Mouse (Mus musculus) spleen, adult 2 months (tissue): ENCODE results near the gene Gas7. TPM values are rescaled to one million over a fixed set of nuclear protein-coding genes. Genes with fewer than 3 reads are reported as not detected.

ENCODE experiments used
- DNase-seq, 2 experiments: peaks; one replicate each; pipeline versions ENCODE4 v3.0.0 to v3.0.0-alpha.2; 2012 to 2021; ENCODE audit warnings: low spot score in 2 of 2, low read depth in 1 of 2
- H3K27ac ChIP-seq: fragments of 200-500 bp; 2 replicates; pipeline ENCODE4 v1.5.1; 2012; ENCODE audit warnings: low read length, inconsistent platforms; ENCODE audit not compliant: insufficient read depth
- H3K27me3 ChIP-seq: fragments of 200-500 bp; 2 replicates; pipeline ENCODE4 v1.6.1; 2012; ENCODE audit warnings: mild to moderate bottlenecking, moderate library complexity, low read length, inconsistent platforms; ENCODE audit not compliant: control insufficient read depth, insufficient read depth
- H3K36me3 ChIP-seq: fragments of 200-500 bp; 2 replicates; pipeline ENCODE4 v1.6.1; 2012; ENCODE audit warnings: mild to moderate bottlenecking, low read length, inconsistent platforms; ENCODE audit not compliant: control insufficient read depth, insufficient read depth
- H3K4me1 ChIP-seq: fragments of 200-500 bp; 2 replicates; pipeline ENCODE4 v1.6.1; 2011; ENCODE audit warnings: inconsistent platforms; ENCODE audit not compliant: control insufficient read depth, insufficient read depth, insufficient read length
- H3K4me3 ChIP-seq: fragments of 200-500 bp; 2 replicates; pipeline ENCODE4 v1.5.1; 2011; ENCODE audit warnings: mild to moderate bottlenecking, inconsistent platforms; ENCODE audit not compliant: insufficient read depth, insufficient read length; ENCODE audit errors: extremely low read depth
- CTCF ChIP-seq: fragments of 200-500 bp; IDR thresholded peaks from 2 replicates; pipeline ENCODE4 v1.5.1; 2011; ENCODE audit warnings: mild to moderate bottlenecking, inconsistent platforms; ENCODE audit not compliant: insufficient read depth, insufficient read length, insufficient replicate concordance; ENCODE audit errors: extremely low read depth
- POLR2A ChIP-seq: fragments of 200-500 bp; IDR thresholded peaks from 2 replicates; pipeline ENCODE4 v1.6.1; 2011; ENCODE audit warnings: low read depth, low read length, inconsistent platforms
- WGBS: fragments of 180-500 bp; shearing (Covaris S2); methylation state at CpG from one replicate; pipeline ENCODE4 v1.1.7; 2018; 5-methylcytosine and 5-hydroxymethylcytosine counted together
- polyA plus RNA-seq: library from polyadenylated mRNA; depleted of rRNA; stranded (reverse); fragments of >200 nt; gene quantifications from 2 replicates; pipeline ENCODE4 v1.2.3, GENCODE M21; 2012

Gene Gas7
- polyA plus RNA-seq, 1 experiment, result 4.3 TPM

GRCm38 (mm10) chr11:67722399-67723156 lies 267.3 kb downstream of the Gas7 start:
- TF ChIP-seq POLR2A (no peak), CTCF (no peak)
- Histone ChIP-seq H3K4me3 (no peak overlapping the region), H3K36me3 (no peaks in the 10 kb centered on the region), H3K27ac (no peak overlapping the region), H3K27me3 (no peaks in the 10 kb centered on the region), H3K4me1 (no peaks in the 10 kb centered on the region)
- WGBS, result 64% methylated on average over 7 of the region's 7 CpGs
- no peak for DNase-seq

- 63% methylated on average over 8 of the region's 8 CpGs for WGBS
- DNase-seq, result no peak
- H3K27me3 ChIP-seq, result no peaks in the 10 kb centered on the region
- no peak overlapping the region for H3K4me3 ChIP-seq
- no peaks in the 10 kb centered on the region for H3K36me3 ChIP-seq
- TF ChIP-seq CTCF (no peak), POLR2A (no peak)
- no peaks in the 10 kb centered on the region for H3K4me1 ChIP-seq
- H3K27ac ChIP-seq, result no peak overlapping the region
These were observed 268.2 kb downstream of the Gas7 start for GRCm38 (mm10) chr11:67723231-67724013.

GRCm38 (mm10) chr11:67727095-67727494 lies 271.9 kb downstream of the Gas7 start:
- Histone ChIP-seq H3K27ac (no peak overlapping the region), H3K27me3 (no peaks in the 10 kb centered on the region), H3K36me3 (no peaks in the 10 kb centered on the region), H3K4me3 (no peak overlapping the region), H3K4me1 (no peaks in the 10 kb centered on the region)
- WGBS, result 81% methylated on average over 6 of the region's 6 CpGs
- DNase-seq, result no peak
- TF ChIP-seq POLR2A (no peak), CTCF (no peak)

GRCm38 (mm10) chr11:67728726-67729125 lies 273.5 kb downstream of the Gas7 start:
- TF ChIP-seq CTCF (no peak), POLR2A (no peak)
- Histone ChIP-seq H3K27ac (no peak overlapping the region), H3K27me3 (no peaks in the 10 kb centered on the region), H3K4me1 (no peaks in the 10 kb centered on the region), H3K4me3 (no peak overlapping the region), H3K36me3 (no peaks in the 10 kb centered on the region)
- no peak for DNase-seq

- no peak for DNase-seq
- no peak overlapping the region for H3K4me3 ChIP-seq
- 97% methylated on average over 2 of the region's 2 CpGs for WGBS
- H3K36me3 ChIP-seq, result no peaks in the 10 kb centered on the region
- no peak for TF ChIP-seq POLR2A
- no peak for TF ChIP-seq CTCF
- no peak overlapping the region for H3K27ac ChIP-seq
- no peaks in the 10 kb centered on the region for H3K4me1 ChIP-seq
- H3K27me3 ChIP-seq, result no peaks in the 10 kb centered on the region
These were observed 275.8 kb downstream of the Gas7 start for GRCm38 (mm10) chr11:67731056-67731455.

- no peak for DNase-seq
- Histone ChIP-seq H3K36me3 (no peaks in the 10 kb centered on the region), H3K27me3 (no peaks in the 10 kb centered on the region), H3K4me3 (no peak overlapping the region), H3K4me1 (no peaks in the 10 kb centered on the region), H3K27ac (no peak overlapping the region)
- TF ChIP-seq POLR2A (no peak), CTCF (no peak)
- 80% methylated on average over 1 of the region's 1 CpGs for WGBS
These were observed 278.5 kb downstream of the Gas7 start for GRCm38 (mm10) chr11:67733726-67734125.

- 53% methylated on average over 3 of the region's 3 CpGs for WGBS
- no peak overlapping the region for H3K4me3 ChIP-seq
- H3K4me1 ChIP-seq, result no peaks in the 10 kb centered on the region
- TF ChIP-seq POLR2A (no peak), CTCF (no peak)
- no peak overlapping the region for H3K27ac ChIP-seq
- no peaks in the 10 kb centered on the region for H3K27me3 ChIP-seq
- DNase-seq, result no peak
- H3K36me3 ChIP-seq, result no peaks in the 10 kb centered on the region
These were observed 279.4 kb downstream of the Gas7 start for GRCm38 (mm10) chr11:67734597-67734996.
